ENCODE assay signal across 21 mouse cellular contexts in genomic region chr1:58463935-58464334, GRCm38 (mm10).
"Had no signal": no experiment of that assay in that cellular context is flagged by ENCODE, and none has a peak within 500 bp of the region (broad histone marks: within the 10 kb centered on the region; RNA-seq: fewer than 3 reads in every experiment).

No protein-coding gene starts in this region.

- H3K27me3 ChIP-seq: limb, embryonic 12.5 days; limb, embryonic 15.5 days; midbrain, embryonic 12.5 days; midbrain, embryonic 15.5 days; neural tube, embryonic 13.5 days; stomach, embryonic 15.5 days had no signal

- H3K9me3 ChIP-seq: limb, embryonic 12.5 days; limb, embryonic 15.5 days; midbrain, embryonic 12.5 days; midbrain, embryonic 15.5 days; neural tube, embryonic 13.5 days; stomach, embryonic 15.5 days had no signal

- ATAC-seq: liver, postnatal 0 days; lung, postnatal 0 days; midbrain, embryonic 15.5 days had no signal

- H3K4me3 ChIP-seq: limb, embryonic 12.5 days; limb, embryonic 15.5 days; midbrain, embryonic 12.5 days; midbrain, embryonic 15.5 days; neural tube, embryonic 13.5 days; stomach, embryonic 15.5 days had no signal

- H3K4me1 ChIP-seq: limb, embryonic 12.5 days; limb, embryonic 15.5 days; midbrain, embryonic 12.5 days; midbrain, embryonic 15.5 days; neural tube, embryonic 13.5 days; stomach, embryonic 15.5 days had no signal

- H3K4me2 ChIP-seq: limb, embryonic 12.5 days; limb, embryonic 15.5 days; liver, embryonic 11.5 days; lung, embryonic 14.5 days; midbrain, embryonic 12.5 days; midbrain, embryonic 15.5 days; neural tube, embryonic 13.5 days; stomach, embryonic 15.5 days had no signal

- DNase-seq: kidney, adult 11 months; kidney, adult 9 months; left cerebral cortex, postnatal 4 days; liver, postnatal 0 days; lung, embryonic 14.5 days; retina, postnatal 1 day; right cerebral cortex, postnatal 25 days; spleen, adult 18-20 months; thymus, adult 2 months; thymus, postnatal 14 days; thymus, postnatal 4 days had no signal

- H3K27ac ChIP-seq: limb, embryonic 12.5 days; limb, embryonic 15.5 days; liver, embryonic 14.5 days; macrophage; midbrain, embryonic 12.5 days; midbrain, embryonic 15.5 days; neural tube, embryonic 13.5 days; stomach, embryonic 15.5 days had no signal

- H3K9ac ChIP-seq: limb, embryonic 12.5 days; limb, embryonic 15.5 days; liver, embryonic 14.5 days; liver, postnatal 0 days; lung, embryonic 14.5 days; midbrain, embryonic 12.5 days; midbrain, embryonic 15.5 days; neural tube, embryonic 13.5 days; stomach, embryonic 15.5 days had no signal
